Mouse (Mus musculus) testis, adult 2 months (tissue): Measurements from ENCODE around the gene Psg16.

Experiments used
- CTCF ChIP-seq: fragments of 200-500 bp; IDR thresholded peaks from 2 replicates; pipeline ENCODE4 v1.5.1; 2012; ENCODE audit warnings: low read depth, mild to moderate bottlenecking, inconsistent platforms, low read length, moderate library complexity; ENCODE audit not compliant: control insufficient read depth, insufficient read depth, insufficient replicate concordance
- POLR2A ChIP-seq: fragments of 200-500 bp; IDR thresholded peaks from 2 replicates; pipeline ENCODE4 v1.6.1; 2012; ENCODE audit warnings: low read depth, mild to moderate bottlenecking, inconsistent platforms, low read length, moderate library complexity; ENCODE audit not compliant: control insufficient read depth

DNA sequence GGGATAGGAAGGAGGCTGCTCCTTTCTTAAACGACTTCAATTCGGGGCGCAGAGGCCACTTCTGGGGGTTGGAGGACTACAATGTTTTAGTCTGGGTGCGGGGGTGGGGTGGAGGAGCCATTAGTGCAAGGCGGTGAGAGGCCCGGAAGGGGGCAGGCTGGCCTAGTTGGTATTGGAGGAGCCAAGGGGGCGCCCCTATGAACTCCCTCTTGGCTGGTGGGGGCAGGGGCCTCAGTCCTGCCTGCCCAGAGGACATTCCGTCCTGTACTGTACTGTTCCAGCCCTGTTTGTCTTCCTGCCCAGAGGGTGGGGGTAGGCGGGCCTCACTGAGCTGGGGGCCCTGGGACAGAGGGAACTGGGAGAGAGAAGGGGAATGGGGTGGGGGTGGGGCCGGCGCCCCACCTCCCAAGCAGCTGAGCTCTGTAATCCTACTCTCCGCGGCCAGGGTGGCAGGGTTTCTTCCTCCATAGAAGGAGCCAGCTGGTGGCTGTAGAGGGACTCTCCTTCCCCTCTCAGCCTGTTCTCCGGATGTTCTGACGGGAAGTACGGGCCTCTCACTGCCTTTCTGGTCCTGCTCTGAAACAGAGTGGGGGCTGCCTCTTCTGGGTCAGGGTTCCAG lies 15.7 kb upstream of the Psg16 start:
- TF ChIP-seq CTCF (no peak), POLR2A (no peak)
